Mouse (Mus musculus) kidney, postnatal 10 days (tissue): ENCODE results near the gene Msh6.
"Not testable (repeated sequence)": the region's sequence is repeated elsewhere in the genome, so short reads cannot be mapped to it uniquely, and the experiment has no call there.

Source experiments
- DNase-seq: peaks from one replicate; pipeline ENCODE4 v3.0.0; 2021; ENCODE audit warnings: mixed read lengths

The Msh6 gene

GRCm38 (mm10) chr17:87974629-87975228 is at the start of gene Msh6:
Msh6 (plus strand) TSS chr17:87975062.
- DNase-seq: peak; percentile 95

- no peak for DNase-seq
Measured at GRCm38 (mm10) chr17:87934326-87934725, 40.5 kb upstream of the Msh6 start.

DNA sequence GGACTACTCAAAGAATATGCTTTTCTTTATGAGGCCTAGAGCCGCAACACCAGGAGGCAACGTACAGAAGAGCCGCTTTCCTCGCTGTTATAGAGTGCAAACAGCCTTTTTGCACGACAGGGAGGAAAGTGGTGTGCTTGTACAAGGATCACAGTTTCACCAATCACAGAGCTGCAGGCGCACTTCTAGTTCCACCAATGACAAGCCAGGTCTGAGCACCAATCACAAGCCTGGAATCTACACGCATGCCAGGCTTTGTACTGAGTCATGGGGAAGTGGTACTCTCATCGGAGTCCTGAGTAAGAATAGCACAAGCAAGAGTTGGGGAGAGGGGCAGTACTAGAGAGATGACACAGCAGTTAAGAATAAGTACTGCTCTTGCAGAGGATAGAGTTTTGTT is 40.1 kb upstream of the Msh6 start:
- DNase-seq: no peak

GRCm38 (mm10) chr17:87936156-87936555 is 38.7 kb upstream of the Msh6 start:
- DNase-seq: no peak

DNA sequence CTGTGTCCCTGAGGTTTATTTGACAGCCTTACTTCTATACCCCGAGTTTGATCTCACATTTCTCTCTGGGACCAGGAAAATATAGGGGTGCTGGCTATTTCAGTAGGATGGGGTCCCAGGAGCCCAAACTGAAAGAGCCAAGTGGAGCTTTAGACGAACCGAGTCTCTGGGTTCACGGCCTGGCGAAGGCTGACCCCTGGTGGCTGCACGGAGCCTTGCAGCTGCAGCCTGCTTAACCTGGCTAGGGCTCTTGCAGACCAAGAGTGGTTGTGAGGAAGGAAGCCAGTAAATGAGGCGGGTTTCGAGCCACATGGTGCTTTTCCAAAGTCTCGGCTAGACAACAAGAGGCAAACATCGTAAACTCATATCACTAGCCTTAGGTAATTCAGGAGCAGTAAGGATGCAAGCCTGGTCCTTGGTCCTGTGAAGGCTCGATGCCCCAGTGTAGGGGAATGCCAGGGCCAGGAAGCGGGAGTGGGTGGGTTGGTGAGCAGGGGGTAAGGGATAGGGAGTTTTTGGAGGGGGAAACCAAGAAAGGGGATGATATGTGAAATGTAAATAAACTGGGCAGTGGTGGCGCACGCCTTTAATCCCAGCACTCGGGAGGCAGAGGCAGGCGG is 25.8 kb upstream of the Msh6 start:
- peak; percentile 87 for DNase-seq

DNA sequence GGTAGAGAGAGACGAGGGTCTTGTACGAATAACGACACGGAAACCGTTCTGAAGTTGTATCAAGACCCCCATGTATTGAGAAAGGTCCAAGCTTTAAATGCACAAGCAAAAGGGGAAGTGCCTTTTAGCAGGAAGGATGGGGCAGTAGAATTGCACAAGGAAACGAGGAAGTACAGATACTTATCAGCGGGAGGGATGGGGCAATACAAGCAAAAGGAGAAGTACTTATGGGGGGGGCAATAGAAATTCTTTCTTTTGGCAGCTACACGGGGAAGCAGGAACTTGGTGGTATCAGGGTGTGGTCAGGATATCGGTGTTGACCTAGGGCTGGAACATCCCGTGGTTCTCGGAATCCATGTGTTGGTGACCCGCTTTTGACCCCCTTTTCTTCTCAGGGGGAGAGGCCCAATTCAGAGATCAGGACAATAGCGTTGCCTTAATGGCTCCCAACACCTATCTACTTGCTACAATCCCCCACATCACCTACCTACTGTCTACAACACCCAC is 20.2 kb upstream of the Msh6 start:
- not testable (repeated sequence) for DNase-seq

GRCm38 (mm10) chr17:87957096-87957840 is 17.6 kb upstream of the Msh6 start:
- peak; percentile 43 for DNase-seq

DNA sequence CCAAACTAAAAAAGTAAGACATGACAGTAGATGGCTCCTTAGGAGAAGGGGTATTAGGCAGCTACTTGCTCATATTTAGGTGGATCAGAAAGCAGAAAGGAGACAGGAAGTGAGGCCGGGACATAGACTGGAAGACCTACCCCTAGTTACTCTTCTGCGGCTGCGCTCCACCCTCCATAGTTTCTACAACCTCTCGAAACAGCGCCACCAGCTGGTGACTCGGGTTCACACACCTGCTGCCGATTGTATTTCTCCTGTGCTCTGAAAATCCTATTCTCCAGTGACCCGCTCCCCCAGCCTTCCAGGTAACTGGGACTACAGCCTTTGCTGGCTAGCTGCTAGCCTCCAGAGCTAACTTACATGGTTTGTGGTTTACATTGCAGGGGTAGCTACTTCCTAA is 16.6 kb upstream of the Msh6 start:
- no peak for DNase-seq

GRCm38 (mm10) chr17:87959406-87959805 is 15.5 kb upstream of the Msh6 start:
- not testable (repeated sequence) for DNase-seq

GRCm38 (mm10) chr17:87959931-87960330 is 14.9 kb upstream of the Msh6 start:
- DNase-seq: not testable (repeated sequence)

- DNase-seq: no peak
Measured at GRCm38 (mm10) chr17:87963081-87964075, 11.5 kb upstream of the Msh6 start.

- DNase-seq: not testable (repeated sequence)
Measured at GRCm38 (mm10) chr17:87968483-87968926, 6.4 kb upstream of the Msh6 start.

- not testable (repeated sequence) for DNase-seq
Measured at GRCm38 (mm10) chr17:87971696-87972591, 2.9 kb upstream of the Msh6 start.

DNA sequence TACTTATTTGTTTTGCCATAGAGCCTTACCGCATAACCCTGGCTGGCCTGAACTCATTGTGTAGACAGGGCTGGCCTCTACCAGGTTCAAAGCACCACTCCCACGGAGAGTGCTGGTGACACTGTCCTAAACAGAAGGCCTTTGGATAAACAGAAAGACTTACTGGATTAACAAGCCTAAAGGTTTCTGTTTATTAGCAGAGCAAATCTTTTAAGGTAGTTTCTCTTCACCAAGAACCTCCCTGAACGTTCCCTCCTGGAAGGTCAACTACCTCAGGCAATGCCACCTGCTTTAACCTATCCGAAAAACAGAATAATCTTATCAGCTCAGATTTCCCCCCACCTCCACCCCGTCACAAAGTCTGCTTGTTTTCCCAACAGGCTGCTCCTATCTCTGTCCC is 2.0 kb upstream of the Msh6 start:
- no peak for DNase-seq

DNA sequence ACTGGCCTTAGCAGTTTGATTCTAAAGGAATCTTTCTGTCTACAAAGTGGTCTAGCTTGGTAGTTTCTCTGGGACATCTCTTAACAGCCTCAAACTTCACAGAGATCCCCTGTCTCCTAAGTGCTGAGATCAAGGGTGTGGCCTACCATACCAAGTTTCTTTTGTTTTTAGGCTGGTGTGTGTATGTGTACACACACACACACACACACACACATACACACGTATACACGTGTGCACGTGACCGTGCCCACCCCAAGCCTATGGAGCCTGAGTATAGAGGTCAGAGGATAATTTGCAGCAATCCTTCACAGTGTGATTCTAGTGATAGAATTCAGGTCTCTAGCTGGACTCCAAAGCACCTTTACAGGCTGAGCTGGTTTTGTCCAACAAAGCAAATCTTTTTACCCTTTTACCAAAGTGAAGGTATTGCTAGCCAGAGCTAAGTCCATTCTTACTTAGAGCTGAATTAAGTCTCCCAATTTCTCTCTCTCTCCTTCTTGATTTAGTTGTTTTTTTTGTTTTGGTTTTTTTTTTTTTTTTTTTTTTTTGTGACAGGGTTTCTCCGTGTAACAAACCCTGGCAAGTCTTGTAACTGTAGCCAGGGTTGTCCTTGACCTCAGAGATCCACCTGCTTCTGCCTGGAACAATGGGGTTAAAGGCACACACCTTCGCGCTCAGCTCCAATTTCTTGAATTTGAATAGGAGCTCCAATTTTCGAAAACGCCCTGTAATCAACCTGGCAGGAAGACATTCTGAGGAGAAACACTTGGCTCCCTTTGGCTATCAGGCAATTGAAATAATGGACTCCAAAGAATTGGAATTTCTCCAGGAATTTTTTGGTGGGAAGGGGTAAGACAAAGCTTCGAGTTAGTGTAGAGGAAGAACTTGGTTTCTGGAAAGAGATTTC is 1.3 kb upstream of the Msh6 start:
- DNase-seq: no peak

DNA sequence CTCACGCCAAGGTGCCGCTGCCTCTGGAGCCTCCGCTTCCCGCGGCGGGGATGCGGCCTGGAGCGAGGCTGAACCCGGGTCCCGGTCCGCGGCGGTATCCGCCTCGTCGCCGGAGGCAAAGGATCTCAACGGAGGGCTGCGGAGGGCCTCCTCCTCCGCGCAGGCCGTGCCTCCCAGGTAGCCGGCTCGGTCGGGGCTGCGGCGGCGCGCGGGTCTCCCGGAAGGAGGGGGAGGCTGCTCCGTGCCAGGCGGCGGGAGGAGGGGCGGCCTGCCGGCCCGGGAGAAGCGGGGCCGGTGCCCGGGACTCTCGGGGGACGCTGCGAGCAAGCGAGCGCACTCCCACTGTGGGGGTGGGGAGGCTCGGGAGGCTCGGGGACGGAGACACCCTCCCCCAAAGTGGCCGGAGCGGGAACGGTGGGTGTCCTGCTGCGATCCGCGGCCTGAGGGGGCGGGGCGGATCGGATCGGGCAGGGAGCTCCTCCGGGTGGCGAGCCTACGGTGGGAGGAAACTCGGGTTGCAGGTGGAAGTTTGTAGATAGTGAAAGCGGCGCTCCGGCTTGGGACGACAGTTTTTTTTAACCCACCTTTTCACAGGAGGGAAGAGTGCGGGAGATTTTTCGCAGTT is 479 bp downstream of the Msh6 start:
- peak; percentile 80 for DNase-seq

DNA sequence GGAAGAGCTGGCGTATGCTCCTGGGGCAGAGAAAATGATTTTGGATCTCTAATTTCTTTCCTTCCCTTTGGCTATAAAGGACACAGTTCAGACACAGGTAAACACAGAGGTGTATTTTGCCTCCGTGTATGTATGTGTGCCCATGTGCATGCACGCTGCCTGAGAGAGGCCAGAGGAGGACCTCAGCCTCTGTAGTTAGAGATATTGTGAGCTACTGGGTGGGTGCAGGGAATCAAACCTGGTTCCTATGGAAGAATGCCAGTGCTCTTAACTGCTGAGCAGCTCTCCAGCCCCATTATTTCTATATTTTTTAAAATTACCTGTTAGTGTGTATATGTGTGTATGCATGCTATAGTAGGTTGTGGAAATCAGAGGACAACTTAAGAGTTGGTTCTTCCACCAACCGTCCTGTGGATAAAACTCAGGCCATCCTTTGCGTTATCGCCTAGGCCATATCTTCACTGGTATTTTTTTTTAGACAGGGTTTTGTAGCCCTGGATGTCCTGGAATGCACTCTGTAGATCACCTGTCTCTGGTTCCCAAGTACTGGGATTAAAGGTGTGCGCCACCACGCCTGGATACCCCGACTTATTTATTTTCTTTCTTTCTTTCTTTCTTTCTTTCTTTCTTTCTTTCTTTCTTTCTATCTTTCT is 1.4 kb downstream of the Msh6 start:
- DNase-seq: no peak

DNA sequence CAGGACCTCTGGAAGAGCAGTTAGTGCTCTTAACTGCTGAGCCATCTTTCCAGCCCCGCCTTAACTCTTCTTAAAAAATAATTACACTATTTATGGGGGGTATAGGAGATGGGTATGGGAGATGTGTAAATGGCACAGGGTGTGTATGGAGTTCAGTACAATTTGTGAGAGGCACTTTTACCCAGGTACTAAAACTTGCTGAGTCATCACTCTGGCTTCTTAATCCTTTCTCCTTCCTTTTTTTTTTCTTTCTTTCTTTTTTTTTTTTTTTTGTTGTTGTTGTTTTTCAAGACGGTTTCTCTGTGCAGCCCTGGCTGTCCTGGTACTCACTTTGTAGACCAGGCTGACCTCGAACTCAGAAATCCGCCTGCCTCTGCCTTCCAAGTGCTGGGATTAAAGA is 2.1 kb downstream of the Msh6 start:
- DNase-seq: not testable (repeated sequence)

GRCm38 (mm10) chr17:87979696-87980095 is 4.8 kb downstream of the Msh6 start:
- DNase-seq: not testable (repeated sequence)
